Mouse (Mus musculus): ENCODE data around the gene Lrp1. TPM values are rescaled to one million over a fixed set of nuclear protein-coding genes. Genes with fewer than 3 reads are reported as not detected.

The Lrp1 gene
- polyA plus RNA-seq, 1 experiment from 2014 or later: 34.6 TPM

GRCm38 (mm10) chr10:127594930-127595715 is 25.8 kb downstream of the Lrp1 start:
- H3K27ac ChIP-seq (ENCODE audit: low read depth, low read length): no peak overlapping the region
- H3K9me3 ChIP-seq (replicated peaks; ENCODE audit: control insufficient read depth, low read length): no peaks in the 10 kb centered on the region
- no peaks in the 10 kb centered on the region for H3K27me3 ChIP-seq (ENCODE audit: control insufficient read depth, insufficient read depth, low read length)
- H3K36me3 ChIP-seq (ENCODE audit: control insufficient read depth, insufficient read depth, low read length): peaks cover 10% of the 10 kb centered on the region; the same call in 1 of the 2 replicates
- H3K4me2 ChIP-seq: no peak overlapping the region
- 74% methylated on average over 30 of the region's 30 CpGs for WGBS (ENCODE audit: insufficient replicate concordance)
- H3K4me3 ChIP-seq (ENCODE audit: low read depth, low read length): no peak overlapping the region
- ATAC-seq (replicated peaks; ENCODE audit: insufficient number of reproducible peaks, low FRiP score, low TSS enrichment): no peak
- H3K4me1 ChIP-seq (ENCODE audit: control insufficient read depth, insufficient read depth, low read length): peaks cover 70% of the 10 kb centered on the region
- no peak overlapping the region for H3K9ac ChIP-seq (ENCODE audit: low read depth, low read length)

GRCm38 (mm10) chr10:127594405-127594804 is 26.5 kb downstream of the Lrp1 start:
- Histone ChIP-seq H3K4me2 (no peak overlapping the region), H3K27me3 (ENCODE audit: control insufficient read depth, insufficient read depth, low read length) (no peaks in the 10 kb centered on the region), H3K4me3 (ENCODE audit: low read depth, low read length) (no peak overlapping the region), H3K4me1 (ENCODE audit: control insufficient read depth, insufficient read depth, low read length) (peaks cover 63% of the 10 kb centered on the region), H3K27ac (ENCODE audit: low read depth, low read length) (no peak overlapping the region), H3K9me3 (replicated peaks; ENCODE audit: control insufficient read depth, low read length) (no peaks in the 10 kb centered on the region), H3K36me3 (ENCODE audit: control insufficient read depth, insufficient read depth, low read length) (peaks cover 12% of the 10 kb centered on the region; the same call in 1 of the 2 replicates), H3K9ac (ENCODE audit: low read depth, low read length) (no peak overlapping the region)
- no peak for ATAC-seq (replicated peaks; ENCODE audit: insufficient number of reproducible peaks, low FRiP score, low TSS enrichment)
- 69% methylated on average over 8 of the region's 8 CpGs for WGBS (ENCODE audit: insufficient replicate concordance)

DNA sequence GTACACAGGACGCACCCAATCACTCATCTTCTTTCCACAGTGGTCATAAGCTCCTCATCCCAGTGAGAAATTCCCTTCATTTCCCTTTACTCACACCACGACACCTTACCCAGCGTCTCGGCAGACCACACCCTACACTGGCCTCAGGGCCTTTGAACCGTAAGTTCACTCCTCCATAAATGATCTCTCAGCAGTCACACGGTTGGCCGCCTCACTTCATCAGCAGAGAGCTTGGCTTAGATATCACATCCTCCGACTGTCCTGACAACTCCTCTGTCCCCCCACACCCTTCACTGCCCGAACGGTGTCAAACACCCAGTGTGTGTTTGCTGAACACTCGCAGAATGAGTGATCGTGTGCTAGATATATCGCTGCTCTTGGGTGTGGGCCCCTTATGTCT is 28.1 kb downstream of the Lrp1 start:
- Histone ChIP-seq H3K27me3 (ENCODE audit: control insufficient read depth, insufficient read depth, low read length) (no peaks in the 10 kb centered on the region), H3K9me3 (replicated peaks; ENCODE audit: control insufficient read depth, low read length) (no peaks in the 10 kb centered on the region), H3K4me2 (no peak overlapping the region), H3K9ac (ENCODE audit: low read depth, low read length) (no peak overlapping the region), H3K4me1 (ENCODE audit: control insufficient read depth, insufficient read depth, low read length) (peaks cover 52% of the 10 kb centered on the region), H3K36me3 (ENCODE audit: control insufficient read depth, insufficient read depth, low read length) (peaks cover 12% of the 10 kb centered on the region), H3K27ac (ENCODE audit: low read depth, low read length) (no peak overlapping the region), H3K4me3 (ENCODE audit: low read depth, low read length) (no peak overlapping the region)
- 69% methylated on average over 13 of the region's 13 CpGs for WGBS (ENCODE audit: insufficient replicate concordance)
- ATAC-seq (replicated peaks; ENCODE audit: insufficient number of reproducible peaks, low FRiP score, low TSS enrichment): no peak

- WGBS (ENCODE audit: insufficient replicate concordance): 78% methylated on average over 7 of the region's 7 CpGs
- Histone ChIP-seq H3K27me3 (ENCODE audit: control insufficient read depth, insufficient read depth, low read length) (no peaks in the 10 kb centered on the region), H3K27ac (ENCODE audit: low read depth, low read length) (no peak overlapping the region), H3K4me1 (ENCODE audit: control insufficient read depth, insufficient read depth, low read length) (peaks cover 48% of the 10 kb centered on the region), H3K9me3 (replicated peaks; ENCODE audit: control insufficient read depth, low read length) (no peaks in the 10 kb centered on the region), H3K9ac (ENCODE audit: low read depth, low read length) (no peak overlapping the region), H3K36me3 (ENCODE audit: control insufficient read depth, insufficient read depth, low read length) (peaks cover 12% of the 10 kb centered on the region), H3K4me3 (ENCODE audit: low read depth, low read length) (no peak overlapping the region), H3K4me2 (no peak overlapping the region)
- no peak for ATAC-seq (replicated peaks; ENCODE audit: insufficient number of reproducible peaks, low FRiP score, low TSS enrichment)
Observed at GRCm38 (mm10) chr10:127592423-127592822, 28.5 kb downstream of the Lrp1 start.

GRCm38 (mm10) chr10:127591514-127591913 is 29.4 kb downstream of the Lrp1 start:
- Histone ChIP-seq H3K4me1 (ENCODE audit: control insufficient read depth, insufficient read depth, low read length) (peaks cover 41% of the 10 kb centered on the region), H3K4me3 (ENCODE audit: low read depth, low read length) (no peak overlapping the region), H3K36me3 (ENCODE audit: control insufficient read depth, insufficient read depth, low read length) (peaks cover 17% of the 10 kb centered on the region), H3K9ac (ENCODE audit: low read depth, low read length) (no peak overlapping the region), H3K4me2 (no peak overlapping the region), H3K27ac (ENCODE audit: low read depth, low read length) (peak overlapping the region; percentile 25; the same call in 1 of the 2 replicates), H3K9me3 (replicated peaks; ENCODE audit: control insufficient read depth, low read length) (no peaks in the 10 kb centered on the region), H3K27me3 (ENCODE audit: control insufficient read depth, insufficient read depth, low read length) (no peaks in the 10 kb centered on the region)
- peak; percentile 53 for ATAC-seq (replicated peaks; ENCODE audit: insufficient number of reproducible peaks, low FRiP score, low TSS enrichment)
- WGBS (ENCODE audit: insufficient replicate concordance): 36% methylated on average over 7 of the region's 7 CpGs

- 0 out of 2 replicates have a peak overlapping the region, but pooled peaks have one; percentile 29 for H3K9ac ChIP-seq (ENCODE audit: low read depth, low read length)
- H3K27ac ChIP-seq (ENCODE audit: low read depth, low read length): 0 out of 2 replicates have a peak overlapping the region, but pooled peaks have one; percentile 25
- peaks cover 37% of the 10 kb centered on the region for H3K4me1 ChIP-seq (ENCODE audit: control insufficient read depth, insufficient read depth, low read length)
- H3K9me3 ChIP-seq (replicated peaks; ENCODE audit: control insufficient read depth, low read length): no peaks in the 10 kb centered on the region
- ATAC-seq (replicated peaks; ENCODE audit: insufficient number of reproducible peaks, low FRiP score, low TSS enrichment): no peak
- peaks cover 17% of the 10 kb centered on the region for H3K36me3 ChIP-seq (ENCODE audit: control insufficient read depth, insufficient read depth, low read length)
- H3K4me3 ChIP-seq (ENCODE audit: low read depth, low read length): no peak overlapping the region
- 77% methylated on average over 7 of the region's 7 CpGs for WGBS (ENCODE audit: insufficient replicate concordance)
- H3K27me3 ChIP-seq (ENCODE audit: control insufficient read depth, insufficient read depth, low read length): no peaks in the 10 kb centered on the region
- no peak overlapping the region for H3K4me2 ChIP-seq
Observed at GRCm38 (mm10) chr10:127590831-127591451, 30.0 kb downstream of the Lrp1 start.

DNA sequence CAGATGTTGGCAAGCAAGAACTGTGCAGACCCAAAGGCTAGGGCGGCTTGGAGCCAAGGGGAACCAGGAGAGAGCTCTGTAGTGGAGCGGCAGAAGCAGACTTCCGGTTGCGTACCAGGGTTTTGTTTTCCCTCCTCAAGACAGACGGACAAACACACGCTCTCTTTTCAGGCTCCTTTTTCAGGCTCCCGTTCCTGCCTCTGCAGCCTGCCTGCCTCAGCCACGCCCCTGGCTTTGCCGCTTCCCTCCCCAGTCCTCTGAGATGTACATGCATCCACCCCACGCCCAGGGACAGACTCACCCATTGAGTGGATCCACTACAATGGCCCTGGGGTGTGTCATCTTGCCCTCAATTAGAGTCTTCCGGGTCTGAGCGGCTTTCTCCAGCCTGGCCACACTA is 30.7 kb downstream of the Lrp1 start:
- no peaks in the 10 kb centered on the region for H3K9me3 ChIP-seq (replicated peaks; ENCODE audit: control insufficient read depth, low read length)
- H3K4me3 ChIP-seq (ENCODE audit: low read depth, low read length): no peak overlapping the region
- 87% methylated on average over 12 of the region's 12 CpGs for WGBS (ENCODE audit: insufficient replicate concordance)
- no peak overlapping the region for H3K9ac ChIP-seq (ENCODE audit: low read depth, low read length)
- H3K27ac ChIP-seq (ENCODE audit: low read depth, low read length): no peak overlapping the region
- H3K27me3 ChIP-seq (ENCODE audit: control insufficient read depth, insufficient read depth, low read length): no peaks in the 10 kb centered on the region
- H3K36me3 ChIP-seq (ENCODE audit: control insufficient read depth, insufficient read depth, low read length): peaks cover 17% of the 10 kb centered on the region
- H3K4me2 ChIP-seq: no peak overlapping the region
- H3K4me1 ChIP-seq (ENCODE audit: control insufficient read depth, insufficient read depth, low read length): peaks cover 30% of the 10 kb centered on the region
- no peak for ATAC-seq (replicated peaks; ENCODE audit: insufficient number of reproducible peaks, low FRiP score, low TSS enrichment)

DNA sequence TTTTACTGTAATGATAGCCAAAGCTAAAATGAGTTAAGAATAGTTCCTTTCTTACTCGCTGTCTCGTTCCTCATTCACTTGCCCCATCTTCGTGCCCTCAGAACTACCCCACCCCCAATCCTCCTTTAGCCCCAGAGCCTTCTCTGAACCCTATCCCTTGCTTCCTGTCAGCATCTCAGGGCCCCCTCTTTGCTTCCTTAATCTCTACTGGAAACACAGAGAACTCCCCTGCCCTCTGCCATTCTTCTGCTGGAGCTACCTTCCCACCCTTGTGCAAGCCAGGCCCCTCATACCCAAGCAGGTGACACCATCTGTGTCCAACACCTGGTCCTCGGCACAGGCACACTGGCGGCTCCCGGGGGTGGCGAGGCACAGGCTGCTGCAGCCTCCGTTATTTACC is 33.2 kb downstream of the Lrp1 start:
- no peak for ATAC-seq (replicated peaks; ENCODE audit: insufficient number of reproducible peaks, low FRiP score, low TSS enrichment)
- 78% methylated on average over 8 of the region's 8 CpGs for WGBS (ENCODE audit: insufficient replicate concordance)
- H3K9ac ChIP-seq (ENCODE audit: low read depth, low read length): no peak overlapping the region
- H3K27ac ChIP-seq (ENCODE audit: low read depth, low read length): no peak overlapping the region
- no peak overlapping the region for H3K4me2 ChIP-seq
- no peaks in the 10 kb centered on the region for H3K9me3 ChIP-seq (replicated peaks; ENCODE audit: control insufficient read depth, low read length)
- no peak overlapping the region for H3K4me3 ChIP-seq (ENCODE audit: low read depth, low read length)
- peaks cover 11% of the 10 kb centered on the region for H3K36me3 ChIP-seq (ENCODE audit: control insufficient read depth, insufficient read depth, low read length)
- no peaks in the 10 kb centered on the region for H3K27me3 ChIP-seq (ENCODE audit: control insufficient read depth, insufficient read depth, low read length)
- peaks cover 19% of the 10 kb centered on the region for H3K4me1 ChIP-seq (ENCODE audit: control insufficient read depth, insufficient read depth, low read length)

Measured in heart, embryonic 11.5 days (tissue).